Mouse (Mus musculus): ENCODE data around the gene Psd4. TPM values are rescaled to one million over a fixed set of nuclear protein-coding genes. Genes with fewer than 3 reads are reported as not detected.

Psd4 gene
- polyA plus RNA-seq, 1 experiment from 2014 or later, result 9.1 TPM

DNA sequence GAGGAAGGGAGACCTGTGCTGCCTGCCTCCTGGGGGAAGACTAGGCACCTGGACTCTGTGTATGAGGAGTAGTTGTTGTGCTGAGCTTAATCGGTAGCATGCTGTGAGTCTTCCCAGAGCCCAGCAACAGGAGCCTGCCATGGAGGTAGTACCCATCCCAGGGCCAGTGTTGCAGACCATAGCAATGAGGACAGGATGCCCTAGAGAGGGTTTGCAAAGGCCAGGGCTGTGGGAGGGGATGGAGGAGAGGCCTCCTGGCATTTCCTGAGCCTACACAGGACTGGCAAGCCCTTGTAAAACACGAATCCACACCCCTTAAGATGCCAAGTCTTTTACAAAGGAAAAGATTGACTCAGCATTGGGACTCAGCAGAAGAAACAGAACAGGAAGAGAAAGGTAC lies 49.7 kb downstream of the Psd4 start:
- peaks cover 13% of the 10 kb centered on the region for H3K27me3 ChIP-seq
- H3K4me1 ChIP-seq (replicated peaks), result no peaks in the 10 kb centered on the region
- H3K4me2 ChIP-seq, result no peak overlapping the region
- H3K9me3 ChIP-seq (replicated peaks), result no peaks in the 10 kb centered on the region
- no peak overlapping the region for H3K27ac ChIP-seq
- WGBS (ENCODE audit: insufficient replicate concordance), result 20% methylated on average over 2 of the region's 2 CpGs
- no peak overlapping the region for H3K9ac ChIP-seq
- DNase-seq (no peak), ATAC-seq (ENCODE audit: low read depth) (no peak)
- no peaks in the 10 kb centered on the region for H3K36me3 ChIP-seq
- no peak overlapping the region for H3K4me3 ChIP-seq (replicated peaks)

DNA sequence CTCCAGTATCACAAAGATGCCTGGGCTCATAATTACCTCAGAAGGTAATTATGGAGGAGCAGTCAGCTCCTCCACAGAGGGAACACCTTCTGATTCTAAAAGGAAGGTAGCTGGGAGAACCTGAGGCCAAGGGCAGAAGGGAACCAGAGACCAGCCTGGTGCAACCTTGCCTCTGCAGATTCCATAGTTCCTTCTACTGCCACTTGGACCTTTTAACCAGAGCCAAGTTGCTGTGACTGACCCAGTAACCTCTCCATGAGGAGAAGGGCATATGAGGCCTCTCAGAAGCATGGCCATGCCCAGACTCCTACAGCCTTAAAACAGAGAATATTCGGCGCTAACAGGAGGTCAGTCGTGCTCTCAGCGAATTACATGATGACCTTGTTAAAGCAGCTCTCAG lies 50.2 kb downstream of the Psd4 start:
- no peak overlapping the region for H3K27ac ChIP-seq
- no peak for DNase-seq
- H3K4me3 ChIP-seq (replicated peaks), result no peak overlapping the region
- H3K9ac ChIP-seq, result no peak overlapping the region
- no peak overlapping the region for H3K4me2 ChIP-seq
- no peak for ATAC-seq (ENCODE audit: low read depth)
- no peaks in the 10 kb centered on the region for H3K4me1 ChIP-seq (replicated peaks)
- H3K9me3 ChIP-seq (replicated peaks), result no peaks in the 10 kb centered on the region
- peaks cover 13% of the 10 kb centered on the region for H3K27me3 ChIP-seq
- H3K36me3 ChIP-seq, result no peaks in the 10 kb centered on the region
- WGBS (ENCODE audit: insufficient replicate concordance), result 71% methylated on average over 4 of the region's 4 CpGs

DNA sequence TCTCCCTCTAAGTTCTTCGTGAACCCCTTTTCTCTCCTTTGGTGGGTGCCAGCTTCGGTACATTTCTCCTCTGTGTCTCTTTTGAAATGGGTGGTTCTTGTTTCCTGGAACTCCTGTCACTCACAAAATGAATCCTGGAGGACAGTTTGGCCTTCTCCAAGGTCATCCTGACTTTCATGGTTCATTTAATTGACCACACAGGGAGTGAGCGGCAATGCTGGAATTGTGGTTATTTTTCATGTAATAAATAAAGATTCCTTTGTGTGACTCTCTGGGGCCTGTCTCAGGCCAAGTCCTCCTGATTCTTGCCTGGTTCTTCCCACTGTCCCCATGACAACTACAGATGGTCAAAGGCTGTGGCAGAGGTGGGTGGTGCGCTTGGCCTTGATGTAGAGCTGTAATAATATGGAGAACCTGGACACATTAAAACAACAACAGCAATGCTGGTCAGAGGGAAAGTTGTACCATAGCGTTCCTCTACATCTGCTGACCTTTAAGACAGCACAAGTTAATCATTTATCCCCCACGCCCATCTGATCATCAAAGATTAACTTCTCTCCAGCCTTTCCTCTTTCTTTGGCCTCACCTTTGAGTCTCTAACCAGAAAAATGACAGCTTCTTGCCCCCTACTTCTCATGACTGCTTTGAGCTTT lies 54.0 kb downstream of the Psd4 start:
- DNase-seq, result no peak
- Histone ChIP-seq H3K9me3 (replicated peaks) (no peaks in the 10 kb centered on the region), H3K27ac (no peak overlapping the region), H3K9ac (no peak overlapping the region), H3K27me3 (peaks cover 6% of the 10 kb centered on the region), H3K4me1 (replicated peaks) (no peaks in the 10 kb centered on the region), H3K4me3 (replicated peaks) (no peak overlapping the region), H3K4me2 (no peak overlapping the region), H3K36me3 (no peaks in the 10 kb centered on the region)
- ATAC-seq (ENCODE audit: low read depth), result no peak
- WGBS (ENCODE audit: insufficient replicate concordance), result 69% methylated on average over 6 of the region's 6 CpGs

DNA sequence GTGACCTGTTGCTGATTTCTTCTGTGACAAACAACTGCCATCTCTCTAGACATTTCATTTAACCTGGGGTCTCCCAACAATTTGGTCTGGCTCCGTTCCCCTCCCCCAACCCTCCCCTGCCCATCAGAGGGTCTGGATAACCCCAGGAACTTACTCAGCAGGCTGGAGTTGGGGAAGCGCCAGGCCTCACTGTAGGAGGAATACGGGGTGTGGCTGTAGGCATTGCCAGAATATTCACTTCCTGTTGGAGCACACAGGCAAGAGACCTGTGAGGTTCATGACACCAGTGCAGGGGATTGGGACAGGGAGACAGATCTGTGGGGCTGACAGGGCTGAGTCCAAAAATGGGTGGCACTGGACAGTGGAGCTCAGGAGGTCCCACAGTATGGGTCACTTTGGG lies 55.4 kb downstream of the Psd4 start:
- Histone ChIP-seq H3K9me3 (replicated peaks) (no peaks in the 10 kb centered on the region), H3K9ac (no peak overlapping the region), H3K36me3 (no peaks in the 10 kb centered on the region), H3K27ac (no peak overlapping the region), H3K4me3 (replicated peaks) (no peak overlapping the region), H3K4me1 (replicated peaks) (no peaks in the 10 kb centered on the region), H3K4me2 (no peak overlapping the region), H3K27me3 (no peaks in the 10 kb centered on the region)
- DNase-seq, result no peak
- WGBS (ENCODE audit: insufficient replicate concordance), result 39% methylated on average over 3 of the region's 3 CpGs
- no peak for ATAC-seq (ENCODE audit: low read depth)

DNA sequence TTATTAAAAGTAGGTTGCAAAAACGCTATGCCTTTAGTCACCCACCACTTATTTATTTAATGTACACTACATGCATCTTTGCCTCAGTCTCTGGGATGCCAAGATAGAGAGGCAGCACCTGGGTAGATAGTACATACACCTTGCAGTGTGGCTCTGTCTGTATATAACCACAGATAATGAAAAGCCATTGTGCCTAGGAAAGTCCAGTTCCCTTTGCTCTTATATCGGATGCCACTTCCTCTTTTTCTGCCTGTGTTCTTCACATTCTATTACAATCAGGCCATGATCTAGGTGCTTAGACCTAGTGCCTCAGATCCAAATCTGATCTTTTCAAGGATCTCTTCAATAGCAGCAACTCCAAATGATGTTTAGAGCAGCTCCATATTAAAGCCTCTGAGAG lies 58.2 kb downstream of the Psd4 start:
- no peak for ATAC-seq (ENCODE audit: low read depth)
- no peak overlapping the region for H3K27ac ChIP-seq
- H3K9ac ChIP-seq, result no peak overlapping the region
- H3K27me3 ChIP-seq, result no peaks in the 10 kb centered on the region
- H3K4me1 ChIP-seq (replicated peaks), result no peaks in the 10 kb centered on the region
- no peak overlapping the region for H3K4me3 ChIP-seq (replicated peaks)
- WGBS (ENCODE audit: insufficient replicate concordance), result 39% methylated on average over 2 of the region's 2 CpGs
- DNase-seq, result no peak
- no peak overlapping the region for H3K4me2 ChIP-seq
- H3K36me3 ChIP-seq, result no peaks in the 10 kb centered on the region
- no peaks in the 10 kb centered on the region for H3K9me3 ChIP-seq (replicated peaks)

DNA sequence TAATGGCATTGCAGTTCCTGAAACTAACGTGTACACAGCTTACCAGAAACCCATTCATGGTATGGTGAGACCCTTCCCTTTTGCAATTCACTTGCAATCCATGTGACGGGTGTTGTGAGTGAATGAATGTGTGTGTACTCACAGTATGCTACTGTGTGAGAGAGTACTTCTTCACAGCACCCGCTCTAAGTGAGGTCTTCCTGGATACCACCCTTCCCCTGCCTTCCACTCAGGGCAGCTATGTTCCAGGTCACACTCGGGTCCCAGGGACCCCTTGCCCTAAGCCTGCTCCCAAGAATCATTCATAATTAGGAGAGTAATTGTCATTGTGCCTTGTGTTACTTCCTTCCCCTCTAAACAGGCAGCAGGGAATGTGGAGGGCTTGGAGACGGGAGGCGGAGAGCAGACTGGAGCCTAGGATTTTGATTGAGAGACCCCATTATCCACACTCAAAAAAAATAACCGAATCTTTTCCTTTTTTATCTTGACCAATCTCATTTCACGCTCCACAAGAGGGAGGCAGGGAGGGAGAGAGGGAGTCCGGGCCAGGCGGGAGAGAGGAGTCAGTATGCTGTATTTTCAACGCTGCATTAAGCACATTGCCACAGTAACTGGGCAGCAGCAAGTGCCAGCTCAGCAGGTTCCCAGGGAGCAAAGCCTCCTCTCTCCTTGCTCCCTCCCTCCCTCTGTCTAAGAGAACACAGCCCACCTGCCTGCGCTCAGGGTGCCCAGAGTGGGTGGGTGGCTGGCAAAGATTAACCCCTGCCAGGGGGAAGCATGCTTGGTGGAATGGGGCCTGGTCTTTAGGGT lies 60.7 kb downstream of the Psd4 start:
- no peaks in the 10 kb centered on the region for H3K4me1 ChIP-seq (replicated peaks)
- H3K4me3 ChIP-seq (replicated peaks), result no peak overlapping the region
- DNase-seq (no peak), ATAC-seq (ENCODE audit: low read depth) (no peak)
- no peak overlapping the region for H3K9ac ChIP-seq
- H3K27ac ChIP-seq, result no peak overlapping the region
- H3K4me2 ChIP-seq, result no peak overlapping the region
- 57% methylated on average over 12 of the region's 12 CpGs for WGBS (ENCODE audit: insufficient replicate concordance)
- no peaks in the 10 kb centered on the region for H3K9me3 ChIP-seq (replicated peaks)
- H3K36me3 ChIP-seq, result no peaks in the 10 kb centered on the region
- no peaks in the 10 kb centered on the region for H3K27me3 ChIP-seq

DNA sequence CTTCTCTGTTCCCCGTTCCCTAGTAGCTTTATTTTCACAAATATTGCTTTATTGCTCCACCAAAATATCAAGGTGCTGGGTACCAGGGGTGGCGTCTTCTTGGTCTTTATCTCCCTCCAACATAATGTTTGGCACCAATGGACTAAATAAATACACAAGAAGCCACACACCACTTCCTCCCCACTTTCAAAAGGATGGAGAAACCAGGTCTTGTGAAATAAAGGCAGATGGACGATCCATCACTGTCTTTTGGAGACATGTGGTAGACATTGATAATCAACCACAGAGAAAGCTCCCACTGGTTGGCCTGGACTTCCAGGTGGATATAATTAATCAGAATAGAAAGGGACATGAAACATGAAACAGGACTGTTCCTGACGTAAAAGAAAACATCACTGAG lies 62.4 kb downstream of the Psd4 start:
- Histone ChIP-seq H3K27ac (no peak overlapping the region), H3K4me2 (no peak overlapping the region), H3K9ac (no peak overlapping the region), H3K4me3 (replicated peaks) (no peak overlapping the region), H3K36me3 (no peaks in the 10 kb centered on the region), H3K9me3 (replicated peaks) (no peaks in the 10 kb centered on the region), H3K27me3 (no peaks in the 10 kb centered on the region), H3K4me1 (replicated peaks) (no peaks in the 10 kb centered on the region)
- 31% methylated on average over 4 of the region's 4 CpGs for WGBS (ENCODE audit: insufficient replicate concordance)
- no peak for DNase-seq
- no peak for ATAC-seq (ENCODE audit: low read depth)

DNA sequence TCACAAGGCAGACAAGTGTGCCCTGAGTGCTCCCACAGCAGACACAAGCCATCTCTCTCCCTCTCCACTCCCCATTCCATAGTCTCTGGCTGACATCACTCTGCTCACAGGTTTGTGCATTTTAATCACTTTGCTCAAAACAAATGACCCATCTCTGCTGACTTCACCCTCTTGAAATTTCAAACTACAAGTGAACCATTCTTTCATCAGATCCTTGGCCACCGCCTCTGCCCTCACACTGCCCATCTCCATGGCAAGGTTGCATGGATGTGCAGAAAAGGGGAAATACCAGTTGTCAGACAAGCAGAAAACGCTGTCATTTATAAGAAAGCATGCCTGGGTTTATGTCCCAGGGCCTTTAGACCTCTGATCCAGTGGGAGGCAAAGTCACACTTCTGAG lies 67.3 kb downstream of the Psd4 start:
- Histone ChIP-seq H3K4me3 (replicated peaks) (no peak overlapping the region), H3K9ac (no peak overlapping the region), H3K4me2 (no peak overlapping the region), H3K4me1 (replicated peaks) (no peaks in the 10 kb centered on the region), H3K9me3 (replicated peaks) (no peaks in the 10 kb centered on the region), H3K27ac (no peak overlapping the region), H3K36me3 (no peaks in the 10 kb centered on the region), H3K27me3 (no peaks in the 10 kb centered on the region)
- no peak for DNase-seq
- WGBS (ENCODE audit: insufficient replicate concordance), result 54% methylated on average over 2 of the region's 2 CpGs
- ATAC-seq (ENCODE audit: low read depth), result no peak

DNA sequence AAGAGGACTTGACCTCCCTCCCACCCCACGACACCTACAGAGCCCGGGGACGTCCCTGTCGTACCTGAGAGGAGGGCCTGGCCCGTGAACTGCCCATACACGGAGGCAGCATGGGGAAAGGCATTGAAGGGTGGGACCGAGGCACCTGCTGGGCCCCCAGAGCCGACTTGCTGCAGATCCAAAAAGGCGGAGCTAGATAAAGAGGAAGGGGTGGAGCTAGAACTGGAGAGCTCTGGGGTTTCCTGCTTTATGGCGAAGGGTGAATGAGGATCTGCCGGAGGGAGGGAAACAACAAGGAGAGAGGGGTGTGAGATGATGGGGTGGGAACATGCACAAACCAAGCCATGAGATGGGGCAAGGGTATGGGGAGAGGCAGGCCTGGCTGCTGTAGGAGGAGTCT lies 68.3 kb downstream of the Psd4 start:
- Histone ChIP-seq H3K36me3 (no peaks in the 10 kb centered on the region), H3K4me2 (no peak overlapping the region), H3K4me3 (replicated peaks) (no peak overlapping the region), H3K27ac (no peak overlapping the region), H3K27me3 (no peaks in the 10 kb centered on the region), H3K9me3 (replicated peaks) (no peaks in the 10 kb centered on the region), H3K4me1 (replicated peaks) (no peaks in the 10 kb centered on the region), H3K9ac (no peak overlapping the region)
- DNase-seq, result no peak
- no peak for ATAC-seq (ENCODE audit: low read depth)
- 56% methylated on average over 11 of the region's 11 CpGs for WGBS (ENCODE audit: insufficient replicate concordance)

DNA sequence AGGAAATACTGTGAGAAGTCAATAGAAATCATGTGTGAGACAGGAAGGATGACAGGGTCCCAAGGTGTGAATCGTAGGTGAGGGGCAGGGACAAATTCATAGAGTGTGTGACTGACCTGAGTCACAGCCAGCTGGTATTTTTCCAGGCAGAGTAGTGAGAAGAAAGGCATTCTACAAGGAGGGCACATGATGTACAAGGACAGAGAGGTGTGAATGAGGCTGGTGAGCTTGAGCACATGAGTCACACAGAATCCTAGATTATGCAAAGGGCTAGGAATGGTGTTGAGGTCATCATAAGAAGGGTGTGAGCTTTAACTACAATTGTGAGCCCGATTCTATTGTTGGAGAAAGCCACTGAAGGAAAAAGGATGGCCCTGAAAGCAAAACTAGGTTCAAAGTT lies 72.7 kb downstream of the Psd4 start:
- no peak overlapping the region for H3K27ac ChIP-seq
- H3K4me1 ChIP-seq (replicated peaks), result no peaks in the 10 kb centered on the region
- no peak overlapping the region for H3K4me3 ChIP-seq (replicated peaks)
- ATAC-seq (ENCODE audit: low read depth), result no peak
- no peaks in the 10 kb centered on the region for H3K27me3 ChIP-seq
- H3K9me3 ChIP-seq (replicated peaks), result no peaks in the 10 kb centered on the region
- H3K9ac ChIP-seq, result no peak overlapping the region
- no peak for DNase-seq
- 49% methylated on average over 2 of the region's 2 CpGs for WGBS (ENCODE audit: insufficient replicate concordance)
- no peaks in the 10 kb centered on the region for H3K36me3 ChIP-seq
- H3K4me2 ChIP-seq, result no peak overlapping the region

DNA sequence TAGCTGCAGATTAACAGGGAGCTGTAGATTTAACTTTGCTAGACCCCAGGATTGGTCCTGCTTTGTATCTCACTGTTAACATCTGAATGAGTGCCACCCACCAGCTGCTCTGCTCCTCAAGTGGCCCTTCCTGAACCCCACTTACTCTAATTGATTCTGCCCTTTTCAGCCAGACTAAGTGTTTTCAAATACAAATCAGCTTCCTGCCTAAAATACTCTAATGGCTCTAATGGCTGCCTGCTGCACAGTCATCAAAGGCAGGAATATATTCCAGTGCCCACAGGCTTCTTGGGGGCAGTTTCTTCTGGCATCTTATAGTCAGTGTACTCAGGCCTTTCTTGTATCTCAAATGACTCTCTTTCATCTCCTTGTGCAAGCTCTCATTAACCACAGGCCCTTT lies 74.5 kb downstream of the Psd4 start:
- Histone ChIP-seq H3K9me3 (replicated peaks) (no peaks in the 10 kb centered on the region), H3K4me1 (replicated peaks) (no peaks in the 10 kb centered on the region), H3K9ac (no peak overlapping the region), H3K27me3 (no peaks in the 10 kb centered on the region), H3K4me3 (replicated peaks) (no peak overlapping the region), H3K4me2 (no peak overlapping the region), H3K27ac (no peak overlapping the region), H3K36me3 (no peaks in the 10 kb centered on the region)
- DNase-seq (no peak), ATAC-seq (ENCODE audit: low read depth) (no peak)

DNA sequence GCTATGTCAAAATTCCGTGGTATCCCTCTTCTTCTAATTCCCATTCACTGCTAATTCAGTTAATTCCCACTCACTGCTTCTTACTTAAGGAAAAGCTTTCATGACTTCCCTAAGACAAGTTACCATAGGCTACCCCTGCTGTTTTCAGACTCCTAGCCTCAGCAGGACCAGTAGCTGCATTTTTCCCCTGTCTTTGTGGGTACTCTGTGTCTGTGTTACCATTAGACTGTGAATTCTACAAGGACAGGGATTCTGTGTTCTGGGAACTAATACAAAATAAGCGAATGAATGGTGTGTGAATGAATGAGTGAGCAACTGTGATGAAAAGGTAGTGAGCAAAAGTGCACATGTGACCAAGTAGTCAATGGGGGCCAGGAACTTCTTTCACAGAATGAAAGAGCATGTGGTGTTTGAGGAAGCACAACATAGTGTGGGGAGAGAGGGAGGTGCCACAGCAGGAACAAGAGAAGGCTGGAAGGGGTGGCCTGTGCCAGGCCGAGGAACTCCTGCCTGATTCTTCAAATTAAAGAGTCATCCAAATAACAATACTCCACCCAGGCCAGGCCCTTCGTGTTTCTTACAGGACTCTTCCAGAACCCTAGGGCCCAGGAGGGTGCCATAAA lies 75.0 kb downstream of the Psd4 start:
- Histone ChIP-seq H3K4me2 (no peak overlapping the region), H3K27me3 (no peaks in the 10 kb centered on the region), H3K9me3 (replicated peaks) (no peaks in the 10 kb centered on the region), H3K4me1 (replicated peaks) (no peaks in the 10 kb centered on the region), H3K9ac (no peak overlapping the region), H3K4me3 (replicated peaks) (no peak overlapping the region), H3K27ac (no peak overlapping the region), H3K36me3 (no peaks in the 10 kb centered on the region)
- ATAC-seq (ENCODE audit: low read depth) (no peak), DNase-seq (no peak)
- 36% methylated on average over 4 of the region's 4 CpGs for WGBS (ENCODE audit: insufficient replicate concordance)

All from liver, embryonic 13.5 days (tissue).